Mouse (Mus musculus): Measurements from ENCODE around the gene Ip6k3.

Gene Ip6k3

GRCm38 (mm10) chr17:27151411-27151810 lies 16.2 kb downstream of the Ip6k3 start:
- DNase-seq, result no peak

- DNase-seq, result no peak
Observed at GRCm38 (mm10) chr17:27150871-27151270, 16.7 kb downstream of the Ip6k3 start.

GRCm38 (mm10) chr17:27146323-27146923 lies 21.2 kb downstream of the Ip6k3 start:
- DNase-seq, result no peak

GRCm38 (mm10) chr17:27144152-27144551 lies 23.4 kb downstream of the Ip6k3 start:
- DNase-seq, result no peak

GRCm38 (mm10) chr17:27141971-27142450 lies 25.6 kb downstream of the Ip6k3 start:
- no peak for DNase-seq

GRCm38 (mm10) chr17:27140262-27140661 lies 27.3 kb downstream of the Ip6k3 start:
- DNase-seq, result no peak

- no peak for DNase-seq
Observed at GRCm38 (mm10) chr17:27139304-27139703, 28.3 kb downstream of the Ip6k3 start.

GRCm38 (mm10) chr17:27138396-27138795 lies 29.2 kb downstream of the Ip6k3 start:
- no peak for DNase-seq

GRCm38 (mm10) chr17:27134715-27135114 lies 32.9 kb downstream of the Ip6k3 start:
- no peak for DNase-seq

- DNase-seq, result no peak
Observed at GRCm38 (mm10) chr17:27134187-27134586, 33.4 kb downstream of the Ip6k3 start.

GRCm38 (mm10) chr17:27133551-27134141 lies 33.9 kb downstream of the Ip6k3 start, which contains the start of gene Uqcc2:
Gene Uqcc2 (minus strand): TSS chr17:27133916.
- DNase-seq, result peak; percentile 97

GRCm38 (mm10) chr17:27132238-27132637 lies 35.4 kb downstream of the Ip6k3 start:
- DNase-seq, result no peak

GRCm38 (mm10) chr17:27131240-27131665 lies 36.3 kb downstream of the Ip6k3 start:
- DNase-seq, result no peak

GRCm38 (mm10) chr17:27130246-27130645 lies 37.3 kb downstream of the Ip6k3 start:
- no peak for DNase-seq

GRCm38 (mm10) chr17:27129819-27130218 lies 37.8 kb downstream of the Ip6k3 start:
- DNase-seq, result no peak

- DNase-seq, result no peak
Observed at GRCm38 (mm10) chr17:27129291-27129690, 38.3 kb downstream of the Ip6k3 start.

- no peak for DNase-seq
Observed at GRCm38 (mm10) chr17:27128189-27128588, 39.4 kb downstream of the Ip6k3 start.

- DNase-seq, result no peak
Observed at GRCm38 (mm10) chr17:27126974-27127373, 40.6 kb downstream of the Ip6k3 start.

GRCm38 (mm10) chr17:27125669-27126202 lies 41.9 kb downstream of the Ip6k3 start:
- DNase-seq, result no peak

- peak; percentile 70 for DNase-seq
Observed at GRCm38 (mm10) chr17:27125185-27125584, 42.4 kb downstream of the Ip6k3 start.

GRCm38 (mm10) chr17:27123813-27124375 lies 43.7 kb downstream of the Ip6k3 start:
- no peak for DNase-seq

- DNase-seq, result no peak
Observed at GRCm38 (mm10) chr17:27123103-27123502, 44.5 kb downstream of the Ip6k3 start.

GRCm38 (mm10) chr17:27122701-27123100 lies 44.9 kb downstream of the Ip6k3 start:
- no peak for DNase-seq

GRCm38 (mm10) chr17:27121781-27122180 lies 45.8 kb downstream of the Ip6k3 start:
- no peak for DNase-seq
